Mouse (Mus musculus): Measurements from ENCODE around the gene Map3k7. TPM values are rescaled to one million over a fixed set of nuclear protein-coding genes. Genes with fewer than 3 reads are reported as not detected.

Gene Map3k7
- total and polyA plus RNA-seq, 3 experiments, result 31.2 to 54.2 TPM; not detected in 1

- Histone ChIP-seq H3K9ac (ENCODE audit: control insufficient read depth, low read depth, low read length, poor library complexity, severe bottlenecking) (no peak overlapping the region), H3K79me2 (ENCODE audit: control insufficient read depth, insufficient read depth, low read length, poor library complexity) (no peaks in the 10 kb centered on the region), H3K36me3 (ENCODE audit: control insufficient read depth in 1 of 2, insufficient read depth in 2 of 2, low read length in 2 of 2) (peaks cover 0 to 14% of the 10 kb centered on the region in 2 experiments; a peak in 2 of 4 replicates), H3K27ac (ENCODE audit: control insufficient read depth, low read depth, low read length) (no peak overlapping the region), H3K27me3 (ENCODE audit: control insufficient read depth in 1 of 2, insufficient read depth in 2 of 2, low read length in 2 of 2) (peaks cover 2 to 3% of the 10 kb centered on the region in 2 experiments; a peak in 2 of 4 replicates), H3K4me3 (ENCODE audit: control insufficient read depth in 1 of 2, insufficient read depth in 1 of 2, low read depth in 2 of 2, low read length in 2 of 2) (0 out of 4 replicates have a peak overlapping the region, but pooled peaks of 1 of the 2 experiments have one; percentile 2), H3K4me1 (ENCODE audit: control insufficient read depth in 1 of 2, insufficient read depth in 2 of 2, low read length in 2 of 2) (peaks cover 6 to 8% of the 10 kb centered on the region in 2 experiments), H3K9me3 (replicated peaks; ENCODE audit: insufficient read depth, low read length) (no peaks in the 10 kb centered on the region)
- peak; percentile 38 for DNase-seq (ENCODE audit: low read depth, low spot score)
- TF ChIP-seq NRF1 (IDR thresholded peaks at IDR 0.05; ENCODE audit: insufficient read depth, low read depth, low read length, poor library complexity, severe bottlenecking) (no peak), TAL1 (IDR thresholded peaks at IDR 0.05; ENCODE audit: low read length) (no peak), SIN3A (IDR thresholded peaks at IDR 0.05; ENCODE audit: low read length) (0 out of 2 replicates have a peak, but pooled peaks have one; percentile 38), RCOR1 (IDR thresholded peaks at IDR 0.05; ENCODE audit: low read depth, low read length) (peak; percentile 78), MAX (IDR thresholded peaks at IDR 0.05; ENCODE audit: low read length) (no peak), USF1 (IDR thresholded peaks at IDR 0.05; ENCODE audit: low read depth, low read length) (no peak), KAT2A (conservative IDR thresholded peaks at IDR 0.05; ENCODE audit: low read depth, low read length) (no peak), POLR2A (IDR thresholded peaks at IDR 0.05; ENCODE audit: control insufficient read depth in 1 of 2, insufficient read depth in 1 of 2, low read depth in 1 of 2, low read length in 2 of 2, poor library complexity in 1 of 2) (no peak), POLR2AphosphoS2 (IDR thresholded peaks at IDR 0.05; ENCODE audit: low read length) (no peak), ZKSCAN1 (IDR thresholded peaks at IDR 0.05; ENCODE audit: low read depth, low read length) (no peak), EP300 (IDR thresholded peaks at IDR 0.05; ENCODE audit: low read depth in 1 of 2, low read length in 2 of 2) (peak; percentile 66 to 77), TBP (IDR thresholded peaks at IDR 0.05; ENCODE audit: low read depth, low read length) (no peak), SMC3 (IDR thresholded peaks at IDR 0.05; ENCODE audit: low read depth, low read length) (no peak), JUND (IDR thresholded peaks at IDR 0.05; ENCODE audit: low read depth, low read length) (no peak), CTCF (IDR thresholded peaks at IDR 0.05 in 2 of 3, conservative IDR thresholded peaks at IDR 0.05 in 1 of 3; ENCODE audit: control insufficient read depth in 1 of 3, insufficient read depth in 1 of 3, low read depth in 2 of 3, low read length in 3 of 3, poor library complexity in 1 of 3, severe bottlenecking in 1 of 3) (no peak), GATA1 (IDR thresholded peaks at IDR 0.05; ENCODE audit: low read depth, low read length) (peak; percentile 81), MEF2A (IDR thresholded peaks at IDR 0.05; ENCODE audit: extremely low read depth, insufficient replicate concordance, low read depth, low read length, poor library complexity, severe bottlenecking) (no peak), CHD2 (IDR thresholded peaks at IDR 0.05; ENCODE audit: low read length) (no peak), ZNF384 (IDR thresholded peaks at IDR 0.05; ENCODE audit: low read depth, low read length) (0 out of 2 replicates have a peak, but pooled peaks have one; percentile 26), TCF12 (IDR thresholded peaks at IDR 0.05; ENCODE audit: low read depth, low read length) (peak; percentile 63; the same call in 1 of the 2 replicates), RAD21 (IDR thresholded peaks at IDR 0.05; ENCODE audit: low read depth, low read length) (no peak), MYB (IDR thresholded peaks at IDR 0.05; ENCODE audit: low read depth, low read length) (no peak), ETS1 (IDR thresholded peaks at IDR 0.05; ENCODE audit: low read depth, low read length) (peak; percentile 62), BHLHE40 (IDR thresholded peaks at IDR 0.05; ENCODE audit: borderline replicate concordance, low read depth, low read length) (0 out of 2 replicates have a peak, but pooled peaks have one; percentile 38)
Observed at GRCm38 (mm10) chr4:31933171-31933570, 30.7 kb upstream of the Map3k7 start.
